Mouse (Mus musculus): ENCODE data around the gene Slc11a1.
A peak's percentile ranks its signal among the peaks of the same experiment; 100 is the strongest.
"Not testable (repeated sequence)": the region's sequence is repeated elsewhere in the genome, so short reads cannot be mapped to it uniquely, and the experiment has no call there.

Gene Slc11a1

DNA sequence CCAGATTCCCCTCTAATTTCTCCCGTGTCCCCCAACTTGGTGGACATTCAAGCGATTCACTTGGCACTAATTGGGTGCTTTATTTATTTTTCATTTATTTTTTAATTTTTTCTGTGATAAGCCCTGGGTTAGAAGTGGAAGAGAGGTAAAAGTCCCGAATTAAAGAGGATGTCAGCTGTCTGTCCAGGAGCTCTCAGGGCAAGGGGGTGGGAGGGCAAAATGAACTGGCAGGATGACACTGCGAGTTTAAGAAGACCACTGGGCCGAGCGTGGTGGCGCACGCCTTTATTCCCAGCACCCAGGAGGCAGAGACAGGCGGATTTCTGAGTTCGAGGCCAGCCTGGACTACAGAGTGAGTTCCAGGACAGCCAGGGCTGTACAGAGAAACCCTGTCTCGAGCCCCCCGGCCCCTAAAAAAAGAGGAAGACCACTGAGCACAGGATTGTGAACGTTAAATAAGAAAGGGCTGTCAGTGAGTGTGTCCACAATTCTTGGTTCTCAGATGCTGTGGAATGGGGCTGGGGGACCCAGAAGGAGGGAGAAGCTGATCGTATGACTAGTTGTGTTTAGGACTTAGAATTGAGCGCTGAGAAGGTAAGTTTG lies 12.5 kb downstream of the Slc11a1 start:
- DNase-seq (ENCODE audit: low spot score in 2 of 2), result no peak

DNA sequence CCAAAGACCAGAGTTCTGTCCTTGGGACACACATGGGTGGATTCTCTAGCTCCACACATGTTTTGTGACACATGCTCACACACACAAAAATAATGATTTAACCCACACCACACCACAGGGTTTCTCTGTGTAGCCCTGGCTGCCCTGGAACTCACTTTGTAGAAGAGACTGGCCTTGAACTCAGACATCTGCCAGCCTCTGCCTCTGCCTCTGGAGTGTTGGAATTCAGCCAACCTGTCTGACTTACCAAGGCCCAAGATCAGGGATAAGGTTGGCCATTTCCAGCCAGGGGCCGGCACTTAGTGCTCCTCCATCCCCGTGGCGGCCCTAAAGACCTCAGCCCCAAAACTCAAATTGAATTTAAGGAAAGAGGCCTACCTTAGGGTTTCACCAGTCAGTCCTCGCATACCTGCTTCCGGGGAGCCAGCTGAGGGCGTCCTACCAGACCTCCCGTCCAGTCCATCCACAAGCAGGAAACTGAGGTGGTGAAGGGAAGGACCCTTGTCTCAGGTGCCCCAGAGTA lies 13.5 kb downstream of the Slc11a1 start:
- DNase-seq (ENCODE audit: low spot score in 2 of 2), result no peak

DNA sequence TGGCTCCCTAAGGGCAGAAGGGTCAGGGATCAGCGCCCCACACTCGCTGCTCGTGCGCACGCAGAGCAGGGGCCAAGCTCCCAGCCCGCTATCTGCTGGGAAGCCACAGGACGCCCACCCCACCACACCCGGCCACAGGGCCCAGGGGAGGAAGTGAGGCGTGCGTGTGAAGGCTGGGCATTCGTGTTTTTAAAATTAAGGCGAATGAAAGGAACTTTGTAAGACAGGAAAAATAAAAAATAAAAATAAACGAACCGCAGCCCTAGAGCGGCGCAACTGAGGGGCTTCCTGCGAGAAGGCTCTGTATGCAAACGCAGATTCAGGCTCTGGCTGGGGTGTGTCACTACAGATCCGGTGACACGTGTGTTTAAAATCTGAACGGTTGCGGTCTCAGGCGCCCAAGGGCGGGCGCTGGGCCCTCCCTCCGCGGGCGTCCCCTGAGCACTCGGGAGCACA lies 14.9 kb downstream of the Slc11a1 start:
- no peak for DNase-seq (ENCODE audit: low spot score in 2 of 2)

DNA sequence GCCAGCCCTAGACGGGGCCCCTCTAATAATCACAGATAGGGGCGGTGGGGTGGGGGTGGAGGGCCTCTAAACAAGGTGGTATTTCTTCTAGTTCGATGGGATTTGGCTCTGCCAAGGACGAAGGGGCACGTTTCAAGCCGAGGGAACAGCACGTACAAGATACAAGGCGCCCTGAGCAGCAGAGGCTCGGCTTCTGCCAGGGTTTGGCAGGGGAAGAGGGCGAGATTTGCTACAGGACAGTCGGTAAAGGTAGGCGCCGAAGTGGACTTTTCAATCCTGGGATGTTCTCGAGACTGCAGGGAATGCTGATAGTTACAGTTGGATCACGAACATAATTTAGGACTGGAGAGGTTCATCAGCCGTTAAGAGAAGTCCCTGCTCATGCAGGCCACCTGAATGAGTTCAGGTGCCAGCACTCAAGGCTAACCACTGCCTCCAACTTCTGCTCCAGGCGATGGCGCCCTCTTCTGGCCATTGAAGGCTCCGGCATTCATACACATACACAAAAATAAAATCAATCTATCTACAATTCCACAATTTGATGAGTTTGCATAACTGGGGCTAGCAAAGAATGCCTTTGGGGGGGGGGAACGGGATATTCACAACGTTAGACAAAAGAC lies 15.4 kb downstream of the Slc11a1 start:
- peak in 1 of 2 experiments; percentile 41 for DNase-seq (ENCODE audit: low spot score in 2 of 2)

DNA sequence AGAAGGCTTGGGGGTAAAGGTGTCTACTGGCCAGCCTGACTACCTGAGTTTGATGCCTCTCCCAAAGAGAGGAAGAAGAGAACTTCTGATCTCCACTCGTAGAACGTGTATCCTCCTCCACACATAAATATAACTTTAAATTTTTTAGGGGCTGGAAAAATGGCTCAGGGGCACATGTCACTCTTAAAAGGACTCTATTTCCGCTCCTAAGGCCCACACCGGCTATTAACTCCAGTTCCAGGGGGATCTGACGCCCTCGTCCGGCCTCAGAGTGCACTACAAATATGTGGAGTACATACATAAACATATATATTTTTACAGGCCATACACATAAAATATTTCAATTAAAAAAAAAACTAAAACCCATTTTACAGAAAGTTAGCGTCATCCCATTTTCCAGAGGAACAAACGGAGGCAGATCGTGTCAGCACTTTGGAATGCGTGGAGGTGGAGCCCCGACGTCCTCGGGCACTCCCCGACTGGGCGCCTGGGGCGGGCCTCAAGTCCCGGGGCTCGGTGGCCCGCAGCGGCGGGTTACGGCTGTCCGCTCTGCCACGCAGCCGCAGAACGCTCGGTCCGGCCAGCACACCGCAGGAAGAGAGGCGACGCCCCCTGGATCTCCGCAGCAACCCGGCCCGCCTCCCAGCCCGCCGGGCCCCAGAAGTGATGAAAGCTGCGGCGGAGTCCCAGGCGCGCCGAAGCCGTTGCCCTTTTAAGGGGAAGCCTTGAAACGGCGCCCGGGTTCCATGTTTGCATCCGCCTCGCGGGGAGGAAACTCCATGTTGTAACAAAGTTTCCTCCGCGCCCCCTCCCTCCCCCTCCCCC lies 16.1 kb downstream of the Slc11a1 start, which contains the start of gene Ctdsp1:
Gene Ctdsp1, plus strand, starts transcription at position 586 of the 825 bp plus-strand sequence.
- peak; percentile 86 to 91 for DNase-seq (ENCODE audit: low spot score in 2 of 2)

DNA sequence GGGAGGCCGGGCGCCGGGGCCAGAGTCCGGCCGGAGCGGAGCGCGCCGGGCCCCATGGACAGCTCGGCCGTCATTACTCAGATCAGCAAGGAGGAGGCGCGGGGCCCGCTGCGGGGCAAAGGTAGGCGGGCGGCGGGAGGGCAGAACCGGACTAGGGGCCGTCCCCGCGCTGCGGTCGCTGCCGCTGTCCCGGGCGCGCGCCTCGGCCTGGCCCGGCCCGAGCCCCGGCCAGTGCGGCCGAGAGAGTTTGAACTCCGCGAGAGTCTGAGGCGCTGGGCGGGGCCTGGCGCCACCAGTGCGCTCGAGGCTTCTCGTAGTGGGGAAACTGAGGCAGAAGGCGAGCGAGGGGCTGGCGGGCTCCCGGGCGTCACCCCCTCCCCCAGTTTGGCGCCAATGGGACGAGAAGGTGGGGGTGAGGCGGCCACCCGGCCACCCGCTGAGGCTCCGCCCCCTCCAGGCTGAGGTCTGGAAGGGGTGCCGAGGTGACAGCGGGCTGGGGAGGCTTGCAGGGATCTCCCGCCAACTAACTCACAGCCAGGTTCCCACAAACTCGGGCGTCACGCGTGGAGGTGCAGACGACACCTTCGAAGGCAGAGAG lies 16.9 kb downstream of the Slc11a1 start:
- peak in 1 of 2 experiments; percentile 52 for DNase-seq (ENCODE audit: low spot score in 2 of 2)

DNA sequence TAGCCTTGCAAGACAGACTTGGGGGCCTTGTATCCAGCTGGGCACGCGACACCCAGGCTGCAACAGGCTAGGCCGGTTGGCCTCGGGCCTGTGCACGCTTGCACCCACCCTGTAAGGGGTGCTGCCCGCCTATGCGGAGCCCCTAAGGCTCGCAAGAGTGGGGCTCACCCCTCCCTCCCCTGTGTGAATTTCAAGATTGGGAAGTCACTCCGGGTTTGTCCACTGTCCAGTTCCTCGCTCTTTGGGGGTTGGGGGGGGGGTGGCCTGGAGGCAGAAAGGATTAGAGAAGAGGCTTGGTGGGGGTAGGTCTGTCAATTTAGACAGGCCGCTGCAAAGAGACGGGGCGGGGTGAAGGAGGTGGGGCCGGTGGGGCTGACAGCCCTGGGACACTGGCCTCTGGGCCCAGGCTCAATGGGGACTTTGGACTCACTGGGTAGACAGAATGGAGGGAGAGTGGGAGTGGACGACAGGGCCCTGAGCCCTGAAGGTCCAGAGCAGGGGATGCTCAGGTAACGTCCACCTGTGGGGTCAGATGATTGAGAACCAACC lies 17.5 kb downstream of the Slc11a1 start:
- no peak for DNase-seq (ENCODE audit: low spot score in 2 of 2)

DNA sequence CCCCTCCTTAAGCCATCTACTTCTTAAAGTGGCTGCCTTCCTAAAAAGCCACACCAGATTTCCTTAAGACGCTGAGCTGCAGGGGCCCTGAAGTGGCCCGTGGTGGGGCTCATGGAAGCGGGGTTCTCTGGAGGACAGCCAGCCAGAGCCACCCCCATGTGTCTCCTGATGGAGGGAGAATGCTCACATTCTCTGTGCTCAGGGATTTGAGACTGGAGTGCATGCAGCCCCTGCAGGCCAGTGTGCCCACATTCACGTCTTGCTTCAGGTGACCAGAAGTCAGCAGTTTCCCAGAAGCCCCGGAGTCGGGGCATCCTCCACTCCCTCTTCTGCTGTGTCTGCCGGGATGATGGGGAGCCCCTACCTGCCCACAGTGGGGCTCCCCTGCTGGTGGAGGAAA lies 18.0 kb downstream of the Slc11a1 start:
- DNase-seq (ENCODE audit: low spot score in 2 of 2), result no peak

DNA sequence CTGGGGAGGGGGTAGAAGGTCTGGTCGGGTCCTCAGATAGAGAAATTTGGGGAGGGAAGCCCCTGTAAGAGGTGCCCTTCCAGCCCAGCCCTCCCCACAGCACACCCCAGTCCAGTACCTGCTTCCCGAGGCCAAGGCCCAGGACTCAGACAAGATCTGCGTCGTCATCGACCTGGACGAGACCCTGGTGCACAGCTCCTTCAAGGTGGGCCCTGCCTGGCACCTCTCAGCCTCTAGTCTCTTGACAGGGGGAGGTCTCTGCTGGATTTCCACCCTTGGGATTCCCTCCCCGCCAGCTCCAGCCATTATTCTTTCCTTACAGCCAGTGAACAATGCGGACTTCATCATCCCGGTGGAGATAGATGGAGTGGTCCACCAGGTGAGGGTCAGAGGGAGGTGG lies 18.7 kb downstream of the Slc11a1 start:
- no peak for DNase-seq (ENCODE audit: low spot score in 2 of 2)

DNA sequence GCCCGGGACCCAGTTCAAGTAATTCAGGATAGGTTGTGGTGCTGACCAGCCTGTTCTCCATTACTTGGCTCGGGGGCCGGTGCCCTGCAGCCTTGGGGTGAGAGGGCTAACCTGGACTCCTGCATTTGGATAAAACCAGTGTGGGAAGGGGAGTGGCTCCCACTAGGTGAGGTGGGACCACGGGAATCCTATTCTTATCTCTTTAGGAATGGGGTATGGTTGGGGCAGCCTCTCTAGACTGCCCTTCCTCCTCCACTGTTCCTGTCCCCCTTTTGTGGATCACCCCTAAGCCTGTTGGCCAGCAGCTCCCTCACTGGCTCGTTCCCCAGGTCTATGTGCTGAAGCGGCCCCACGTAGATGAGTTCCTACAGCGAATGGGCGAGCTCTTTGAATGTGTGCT lies 19.3 kb downstream of the Slc11a1 start:
- no peak for DNase-seq (ENCODE audit: low spot score in 2 of 2)

DNA sequence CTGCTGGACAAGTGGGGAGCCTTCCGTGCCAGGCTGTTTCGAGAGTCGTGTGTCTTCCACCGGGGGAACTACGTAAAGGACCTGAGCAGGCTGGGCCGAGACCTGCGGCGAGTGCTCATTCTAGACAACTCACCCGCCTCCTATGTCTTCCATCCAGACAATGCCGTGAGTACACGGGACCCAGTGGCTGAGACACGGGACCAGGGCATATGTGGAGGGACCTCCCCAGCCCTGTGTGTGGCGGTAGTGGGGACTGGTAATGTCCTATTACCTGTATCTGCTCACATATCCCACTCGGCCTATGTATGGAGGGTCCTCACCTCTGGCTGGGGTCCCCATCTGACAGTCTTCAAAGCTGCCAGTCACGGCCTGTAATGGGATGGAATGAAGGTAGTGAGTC lies 19.9 kb downstream of the Slc11a1 start:
- DNase-seq (ENCODE audit: low spot score in 2 of 2), result no peak

DNA sequence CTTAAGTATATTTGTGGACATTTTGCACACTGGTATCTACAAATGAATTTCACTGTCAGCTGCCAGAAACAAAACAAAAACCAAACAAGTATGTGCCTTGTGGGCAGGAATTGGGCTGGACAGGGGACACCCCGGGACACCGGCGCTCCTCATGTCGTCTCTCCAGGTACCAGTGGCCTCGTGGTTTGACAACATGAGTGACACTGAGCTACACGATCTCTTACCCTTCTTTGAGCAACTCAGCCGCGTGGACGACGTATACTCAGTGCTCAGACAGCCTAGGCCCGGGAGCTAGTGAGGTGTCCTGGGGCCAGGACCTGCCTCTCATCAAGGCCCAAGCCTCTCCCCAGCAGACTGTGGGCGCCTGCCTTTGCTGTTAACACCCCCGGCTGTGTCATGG lies 20.3 kb downstream of the Slc11a1 start:
- DNase-seq (ENCODE audit: low spot score in 2 of 2), result no peak

DNA sequence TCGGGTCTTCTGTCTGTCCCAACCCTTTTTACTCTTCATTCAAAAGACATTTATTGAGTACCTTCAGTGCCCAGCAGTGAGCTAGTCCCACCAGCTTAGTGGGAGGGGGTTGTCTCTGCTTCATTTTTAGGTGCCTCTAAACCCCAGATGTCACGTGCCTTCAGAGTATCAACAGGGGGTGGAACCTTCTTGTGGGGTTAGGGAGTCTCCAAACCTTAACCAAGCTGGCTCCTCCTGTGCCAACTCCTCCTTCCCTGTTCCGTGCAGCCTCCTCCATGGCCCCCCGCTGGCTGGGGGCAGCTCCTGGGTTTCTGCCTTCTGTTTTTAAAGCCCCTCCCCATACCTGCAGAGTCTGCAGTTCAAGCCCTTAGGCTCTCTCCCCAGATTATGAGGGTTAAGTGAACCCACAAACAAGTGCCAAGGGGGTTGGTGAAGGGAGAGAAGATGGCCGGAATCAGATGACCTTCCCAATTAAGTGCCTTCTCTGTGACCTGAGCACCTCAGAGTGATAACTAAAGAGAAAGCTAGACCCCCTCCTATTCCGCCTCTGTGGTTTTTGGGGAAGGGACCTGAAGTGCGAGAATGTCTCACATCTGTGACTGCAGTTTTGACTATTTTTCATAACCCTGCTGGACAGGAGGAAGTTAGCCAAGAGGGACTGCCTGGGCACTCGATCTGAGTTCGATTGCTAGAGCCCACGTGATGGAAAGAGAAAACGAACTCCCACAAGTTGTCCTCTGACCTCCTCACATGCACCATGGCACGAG lies 21.6 kb downstream of the Slc11a1 start:
- not testable (repeated sequence) for DNase-seq (ENCODE audit: low spot score in 2 of 2)

DNA sequence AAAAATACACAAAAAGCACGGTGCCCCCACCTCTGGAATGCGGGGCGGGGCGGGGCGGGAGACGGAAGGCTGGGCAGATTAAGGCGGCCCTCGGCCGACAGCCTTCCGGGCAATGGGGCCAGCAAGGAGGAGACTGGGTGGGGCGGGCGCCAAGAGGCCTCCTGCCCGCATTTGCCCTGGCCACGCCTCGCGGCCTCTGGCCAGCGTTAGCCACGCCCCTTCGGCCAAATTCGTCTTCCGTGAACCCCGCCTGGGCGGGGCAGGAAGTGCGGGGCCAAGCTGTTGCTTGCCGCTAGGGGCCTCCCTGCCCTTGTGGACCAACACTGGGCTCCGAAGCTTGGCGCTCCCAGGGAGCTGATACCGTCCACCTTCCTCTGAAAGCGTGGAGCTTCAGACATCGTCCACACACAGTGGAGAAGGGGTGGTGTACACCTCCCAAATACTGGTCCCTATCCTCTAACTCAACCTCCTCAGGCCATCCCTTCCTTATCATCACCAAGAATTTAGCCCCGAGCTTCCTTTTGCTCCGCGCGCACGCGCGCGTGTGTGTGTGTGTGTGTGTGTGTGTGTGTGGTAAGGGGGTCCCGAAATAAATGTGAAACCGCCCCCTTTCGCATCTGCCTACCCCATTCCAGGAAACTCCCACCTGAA lies 22.4 kb downstream of the Slc11a1 start:
- peak; percentile 86 to 93 for DNase-seq (ENCODE audit: low spot score in 2 of 2)

DNA sequence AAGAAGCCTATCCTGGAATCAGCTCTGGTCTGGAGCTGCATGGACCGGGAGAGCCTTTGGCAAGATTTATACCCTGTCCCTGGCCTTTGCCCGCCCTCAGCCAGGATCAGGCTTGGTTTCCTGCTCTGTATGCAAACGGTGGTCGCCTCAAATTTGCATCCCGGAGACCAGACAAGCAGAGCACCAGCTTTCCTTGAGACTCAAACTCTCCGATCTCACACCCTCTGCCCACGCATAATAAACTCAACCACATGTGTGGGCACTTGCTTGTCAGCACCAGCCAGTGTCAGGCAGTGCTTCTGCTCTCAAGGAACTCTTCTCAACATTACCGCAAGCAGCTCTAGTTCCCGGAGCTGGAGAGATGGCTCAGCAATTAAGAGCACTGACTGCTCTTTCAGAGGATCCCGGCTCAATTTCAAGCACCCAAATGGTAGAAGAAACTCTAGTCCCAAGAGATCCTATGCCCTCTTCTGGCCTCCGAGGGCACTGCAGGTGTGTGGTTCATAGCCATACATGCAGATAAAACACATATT lies 23.0 kb downstream of the Slc11a1 start:
- peak in 1 of 2 experiments; percentile 73 for DNase-seq (ENCODE audit: low spot score in 2 of 2)

DNA sequence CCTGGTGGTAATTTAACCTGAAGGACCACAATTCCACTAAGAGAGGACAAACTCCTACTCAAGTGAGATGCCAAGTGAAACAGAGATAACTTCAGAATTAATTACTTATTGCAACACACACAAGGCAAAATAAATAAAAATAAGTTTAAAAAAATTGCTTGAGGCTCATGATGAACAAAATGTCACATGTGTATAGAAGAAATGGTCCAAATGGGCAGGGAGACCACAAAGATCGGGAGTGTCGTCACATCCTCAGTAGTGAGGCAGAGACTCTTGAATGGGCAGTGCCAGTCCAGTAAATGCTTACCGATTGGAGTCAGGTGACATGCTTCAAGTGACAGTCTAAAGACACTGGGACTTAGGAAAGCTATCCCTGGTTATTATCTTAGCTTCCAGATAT lies 25.5 kb downstream of the Slc11a1 start:
- no peak for DNase-seq (ENCODE audit: low spot score in 2 of 2)

DNA sequence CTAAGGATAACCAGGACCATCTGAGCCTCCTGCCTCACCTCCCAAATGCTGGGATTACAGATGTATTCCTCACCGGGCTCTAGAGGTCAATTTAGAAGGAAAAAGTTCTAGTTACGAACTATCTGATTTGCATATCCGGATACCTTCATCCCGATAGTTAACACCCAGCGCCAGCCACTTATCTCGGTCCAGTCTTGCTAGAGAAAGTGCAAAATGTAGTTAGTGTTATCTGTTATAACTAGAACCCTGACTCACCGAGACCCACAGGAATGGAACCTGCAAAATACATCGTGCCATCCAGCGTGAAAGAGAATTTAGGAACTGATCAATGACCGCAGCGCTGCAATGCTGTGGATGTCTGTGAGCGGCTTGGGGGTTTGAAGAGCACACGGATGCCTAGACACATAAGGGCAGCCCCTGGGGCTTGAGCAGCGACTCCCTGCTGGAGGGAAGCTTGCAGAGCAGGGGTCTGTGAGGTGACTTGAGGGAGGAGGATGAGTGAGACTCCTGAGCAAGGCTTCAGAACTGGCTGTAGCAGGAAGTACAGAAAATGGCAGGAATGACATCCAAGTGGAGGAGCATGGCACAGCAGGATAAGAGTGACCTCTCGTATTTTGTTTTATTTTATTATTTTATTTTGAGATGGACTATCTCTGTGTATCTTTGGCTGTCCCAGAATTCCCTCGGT lies 26.2 kb downstream of the Slc11a1 start:
- no peak for DNase-seq (ENCODE audit: low spot score in 2 of 2)

DNA sequence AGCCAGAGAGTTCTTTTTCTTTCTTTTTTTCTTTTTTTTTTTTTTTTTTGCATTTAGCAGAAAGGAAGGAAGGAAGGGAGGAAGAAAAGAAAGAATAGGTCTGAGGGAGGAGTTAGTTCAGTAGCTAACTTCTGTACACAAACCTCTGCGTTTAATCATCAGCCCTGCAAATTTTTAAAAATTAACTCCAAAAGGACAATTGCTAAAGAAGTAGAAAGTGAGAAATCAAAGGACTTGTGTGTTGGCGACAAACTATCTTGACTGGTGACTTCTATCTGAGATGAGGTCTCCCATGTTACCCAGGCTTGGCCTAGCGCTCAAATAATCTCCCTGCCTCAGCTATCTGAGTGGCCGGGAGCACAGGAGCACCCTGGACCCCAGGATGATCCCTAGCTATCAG lies 29.2 kb downstream of the Slc11a1 start:
- no peak for DNase-seq (ENCODE audit: low spot score in 2 of 2)
